Mouse (Mus musculus) liver, postnatal 0 days (tissue): Measurements from ENCODE around the gene Alas2. TPM values are rescaled to one million over a fixed set of nuclear protein-coding genes. Genes with fewer than 3 reads are reported as not detected.

Source experiments
- ATAC-seq: fragments of 200-750 bp; cut with Nextera tagmentation; 2 replicates; pipeline ENCODE4 v1.8.0; 2017; ENCODE audit warnings: mild to moderate bottlenecking, moderate library complexity
- DNase-seq: peaks from one replicate; pipeline ENCODE4 v3.0.0-alpha.2; 2016
- H3K27ac ChIP-seq: fragments of 300-500 bp; sonication (generic); 2 replicates; pipeline ENCODE4 v1.5.1; 2014; ENCODE audit warnings: antibody characterized with exemption, moderate library complexity, mild to moderate bottlenecking, low read depth
- H3K27me3 ChIP-seq: fragments of 300-500 bp; sonication (generic); 2 replicates; pipeline ENCODE4 v1.6.1; 2014; ENCODE audit warnings: low read length, control low read depth, mixed read lengths; ENCODE audit not compliant: insufficient read depth
- H3K36me3 ChIP-seq: fragments of 300-500 bp; sonication (generic); replicated peaks from 2 replicates; pipeline ENCODE4 v1.6.1; 2014; ENCODE audit warnings: mild to moderate bottlenecking, control low read depth, low read length, moderate library complexity, mixed read lengths; ENCODE audit not compliant: insufficient read depth
- H3K4me1 ChIP-seq: fragments of 300-500 bp; sonication (generic); 2 replicates; pipeline ENCODE4 v1.6.1; 2014; ENCODE audit warnings: antibody characterized with exemption, mild to moderate bottlenecking, control low read depth; ENCODE audit not compliant: insufficient read depth
- H3K4me2 ChIP-seq: fragments of 300-500 bp; sonication (generic); 2 replicates; pipeline ENCODE4 v1.6.1; 2014; ENCODE audit warnings: low read depth, mild to moderate bottlenecking, low read length, moderate library complexity, mixed read lengths
- H3K4me3 ChIP-seq: fragments of 300-500 bp; sonication (generic); 2 replicates; pipeline ENCODE4 v1.5.1; 2014; ENCODE audit warnings: low read depth, low read length
- H3K9ac ChIP-seq: fragments of 300-500 bp; sonication (generic); replicated peaks from 2 replicates; pipeline ENCODE4 v1.6.1; 2014; ENCODE audit warnings: mild to moderate bottlenecking, moderate library complexity
- H3K9me3 ChIP-seq: fragments of 300-500 bp; sonication (generic); 2 replicates; pipeline ENCODE4 v1.6.1; 2016; ENCODE audit warnings: mild to moderate bottlenecking, control low read depth, low read length, mixed read lengths
- CTCF ChIP-seq: sonication (generic); IDR thresholded peaks from 2 replicates; pipeline ENCODE4 v1.5.1; 2016; ENCODE audit warnings: antibody characterized with exemption, low read depth
- EP300 ChIP-seq: IDR thresholded peaks from 2 replicates; pipeline ENCODE4 v1.6.1; 2016; ENCODE audit warnings: antibody characterized with exemption, low read depth, mild to moderate bottlenecking
- WGBS: fragments of 180-500 bp; shearing (Covaris S2); extraction: QIAGEN DNeasy Blood & Tissue Kit; methylation state at CpG from one replicate; pipeline ENCODE4 v1.1.7; 2014; ENCODE audit not compliant: insufficient replicate concordance; 5-methylcytosine and 5-hydroxymethylcytosine counted together
- polyA plus RNA-seq: library from polyadenylated mRNA; unstranded; fragments of >200 nt; fragmentation: Nextera tagmentation; extraction: Ambion mirVana; gene quantifications from 2 replicates; pipeline ENCODE4 v1.2.1, GENCODE M21; 2015

Alas2 gene
- polyA plus RNA-seq: 444 and 462 TPM in 2 replicates

DNA sequence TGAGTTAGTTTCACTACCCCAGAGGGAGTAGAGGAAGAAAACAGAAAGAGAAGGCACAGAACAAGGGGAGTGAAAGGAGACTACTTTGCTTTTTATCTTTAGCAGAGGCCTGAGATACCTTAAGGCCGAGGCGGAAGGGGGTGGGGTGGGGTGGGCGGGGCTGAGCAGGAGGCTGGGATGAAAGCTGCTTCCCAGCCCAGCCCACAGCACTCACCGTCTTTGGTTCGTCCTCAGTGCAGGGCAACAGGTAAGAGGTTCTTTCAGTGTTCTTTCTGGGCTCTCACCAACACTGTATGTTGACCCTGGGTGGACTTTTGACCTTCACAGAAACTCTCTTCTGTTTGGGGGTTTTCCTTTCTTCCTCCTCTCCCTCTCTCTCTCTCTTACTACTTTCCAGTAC, at the start of gene Alas2:
TSS of gene Alas2 (plus strand) at position 137 of the 400 bp plus-strand sequence.
- WGBS: 36% methylated on average over 5 of the region's 5 CpGs
- peak within 1 kb of the TSS; percentile 73 for H3K9ac ChIP-seq
- TF ChIP-seq EP300 (no peak), CTCF (no peak)
- no peaks in the 10 kb centered on the region for H3K27me3 ChIP-seq
- H3K9me3 ChIP-seq: no peaks in the 10 kb centered on the region
- H3K4me2 ChIP-seq: peak within 1 kb of the TSS; percentile 58
- peak; percentile 51 for DNase-seq
- H3K4me3 ChIP-seq: peak within 1 kb of the TSS; percentile 49
- ATAC-seq: peak; percentile 43
- peak within 1 kb of the TSS; percentile 86 for H3K27ac ChIP-seq
- no peaks in the 10 kb centered on the region for H3K36me3 ChIP-seq
- H3K4me1 ChIP-seq: no peaks in the 10 kb centered on the region

DNA sequence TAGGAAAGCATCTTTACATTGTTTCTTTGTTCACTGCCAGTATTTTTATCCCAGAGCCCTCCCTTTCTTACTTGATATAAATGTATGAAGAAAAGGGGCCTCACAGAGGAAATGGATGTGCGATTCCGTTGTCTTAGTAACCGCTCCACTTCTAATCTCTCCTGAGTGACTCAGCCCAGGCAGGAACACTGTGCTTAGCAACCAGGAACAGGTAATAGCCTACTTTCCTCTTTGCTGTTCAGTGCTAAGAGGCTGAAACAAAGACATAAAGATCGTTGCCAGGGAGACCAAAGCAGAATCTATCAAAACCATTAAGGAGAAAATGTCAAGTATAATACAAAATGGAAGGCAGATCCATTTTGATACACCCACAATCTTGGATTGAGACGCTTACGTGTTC, 38.5 kb upstream of the Alas2 start:
- H3K4me1 ChIP-seq: no peaks in the 10 kb centered on the region
- H3K27me3 ChIP-seq: no peaks in the 10 kb centered on the region
- H3K36me3 ChIP-seq: 0 out of 2 replicates have a peak, but pooled peaks cover 2% of the 10 kb centered on the region
- no peaks in the 10 kb centered on the region for H3K9me3 ChIP-seq
- ATAC-seq (no peak), DNase-seq (no peak)
- H3K27ac ChIP-seq: no peak overlapping the region
- no peak overlapping the region for H3K9ac ChIP-seq
- no peak overlapping the region for H3K4me2 ChIP-seq
- H3K4me3 ChIP-seq: no peak overlapping the region
- no peak for TF ChIP-seq CTCF
- TF ChIP-seq EP300: no peak
- WGBS: 70% methylated on average over 6 of the region's 6 CpGs

GRCm38 (mm10) chrX:150510631-150511030, 36.5 kb upstream of the Alas2 start:
- WGBS: 43% methylated on average over 4 of the region's 4 CpGs
- no peak for DNase-seq
- H3K4me1 ChIP-seq: no peaks in the 10 kb centered on the region
- no peak overlapping the region for H3K9ac ChIP-seq
- no peaks in the 10 kb centered on the region for H3K9me3 ChIP-seq
- no peak overlapping the region for H3K27ac ChIP-seq
- 0 out of 2 replicates have a peak, but pooled peaks cover 2% of the 10 kb centered on the region for H3K36me3 ChIP-seq
- 0 out of 2 replicates have a peak, but pooled peaks have one; percentile 9 for TF ChIP-seq EP300
- peak; percentile 77 for TF ChIP-seq CTCF
- H3K27me3 ChIP-seq: no peaks in the 10 kb centered on the region
- no peak overlapping the region for H3K4me3 ChIP-seq
- H3K4me2 ChIP-seq: no peak overlapping the region
- ATAC-seq: peak; percentile 59; the same call in 1 of the 2 replicates

- no peaks in the 10 kb centered on the region for H3K9me3 ChIP-seq
- H3K4me1 ChIP-seq: no peaks in the 10 kb centered on the region
- ATAC-seq (no peak), DNase-seq (no peak)
- TF ChIP-seq CTCF (no peak), EP300 (no peak)
- WGBS: 68% methylated on average over 6 of the region's 6 CpGs
- H3K9ac ChIP-seq: no peak overlapping the region
- H3K4me3 ChIP-seq: no peak overlapping the region
- H3K4me2 ChIP-seq: no peak overlapping the region
- H3K36me3 ChIP-seq: 0 out of 2 replicates have a peak, but pooled peaks cover 2% of the 10 kb centered on the region
- no peaks in the 10 kb centered on the region for H3K27me3 ChIP-seq
- no peak overlapping the region for H3K27ac ChIP-seq
Observed at GRCm38 (mm10) chrX:150511274-150511673, 35.9 kb upstream of the Alas2 start.

GRCm38 (mm10) chrX:150514127-150514526, 33.0 kb upstream of the Alas2 start:
- Histone ChIP-seq H3K9me3 (no peaks in the 10 kb centered on the region), H3K36me3 (no peaks in the 10 kb centered on the region), H3K27me3 (no peaks in the 10 kb centered on the region), H3K4me1 (no peaks in the 10 kb centered on the region), H3K4me3 (no peak overlapping the region), H3K27ac (no peak overlapping the region), H3K9ac (no peak overlapping the region), H3K4me2 (no peak overlapping the region)
- TF ChIP-seq EP300: no peak
- TF ChIP-seq CTCF: no peak
- DNase-seq (no peak), ATAC-seq (no peak)
- WGBS: 77% methylated on average over 1 of the region's 1 CpGs

GRCm38 (mm10) chrX:150516015-150516414, 31.2 kb upstream of the Alas2 start:
- H3K9ac ChIP-seq: no peak overlapping the region
- no peak for TF ChIP-seq CTCF
- TF ChIP-seq EP300: peak; percentile 55; the same call in 1 of the 2 replicates
- DNase-seq: no peak
- peak overlapping the region; percentile 31; the same call in 1 of the 2 replicates for H3K4me2 ChIP-seq
- no peaks in the 10 kb centered on the region for H3K27me3 ChIP-seq
- no peaks in the 10 kb centered on the region for H3K36me3 ChIP-seq
- no peaks in the 10 kb centered on the region for H3K9me3 ChIP-seq
- H3K4me3 ChIP-seq: no peak overlapping the region
- no peaks in the 10 kb centered on the region for H3K4me1 ChIP-seq
- peak overlapping the region; percentile 62 for H3K27ac ChIP-seq
- peak; percentile 95 for ATAC-seq
